Mouse (Mus musculus): ENCODE measurements around the gene Tagln3. TPM values are rescaled to one million over a fixed set of nuclear protein-coding genes. Genes with fewer than 3 reads are reported as not detected.

The Tagln3 gene
- polyA plus RNA-seq, 1 experiment from 2014 or later: 334 TPM

DNA sequence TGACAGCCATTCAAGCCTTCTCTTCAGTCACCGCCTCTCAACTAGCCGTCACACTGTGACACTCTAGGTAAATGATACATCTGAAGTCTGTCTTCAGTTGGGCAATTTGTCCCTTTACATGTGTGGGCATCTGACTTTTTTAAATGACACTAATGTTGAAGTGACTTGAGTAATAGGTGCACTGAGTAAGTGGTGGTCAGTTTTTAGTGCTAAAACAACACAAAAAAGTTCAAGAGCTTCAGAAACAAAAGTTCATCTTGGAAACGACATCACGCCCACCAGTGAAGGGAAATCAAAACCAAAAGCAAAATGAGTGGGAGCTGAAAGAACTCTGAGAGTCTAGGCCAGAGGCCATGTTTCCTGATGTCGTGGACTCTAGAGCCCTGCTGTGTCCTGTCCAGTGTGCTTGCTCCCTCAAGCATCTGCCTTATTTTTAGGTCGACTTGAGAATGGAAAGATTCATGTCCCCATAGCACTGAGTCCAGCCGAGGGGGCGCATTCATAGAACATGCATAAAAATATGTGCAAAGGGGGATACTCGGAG lies 34.4 kb upstream of the Tagln3 start:
- ATAC-seq (ENCODE audit: low FRiP score) (no peak), DNase-seq (ENCODE audit: low spot score, missing footprints) (peak; percentile 51)
- Histone ChIP-seq H3K9me3 (ENCODE audit: control insufficient read depth, low read length) (no peaks in the 10 kb centered on the region), H3K4me1 (ENCODE audit: control insufficient read depth, insufficient read depth, low read length) (no peaks in the 10 kb centered on the region), H3K4me3 (ENCODE audit: low read depth, low read length) (no peak overlapping the region), H3K9ac (ENCODE audit: low read length) (no peak overlapping the region), H3K36me3 (ENCODE audit: control insufficient read depth, insufficient read depth, low read length) (no peaks in the 10 kb centered on the region), H3K27me3 (ENCODE audit: control insufficient read depth, insufficient read depth, low read length) (no peaks in the 10 kb centered on the region), H3K4me2 (no peak overlapping the region), H3K27ac (ENCODE audit: low read depth, low read length) (no peak overlapping the region)
- WGBS: 88% methylated on average over 9 of the region's 9 CpGs

DNA sequence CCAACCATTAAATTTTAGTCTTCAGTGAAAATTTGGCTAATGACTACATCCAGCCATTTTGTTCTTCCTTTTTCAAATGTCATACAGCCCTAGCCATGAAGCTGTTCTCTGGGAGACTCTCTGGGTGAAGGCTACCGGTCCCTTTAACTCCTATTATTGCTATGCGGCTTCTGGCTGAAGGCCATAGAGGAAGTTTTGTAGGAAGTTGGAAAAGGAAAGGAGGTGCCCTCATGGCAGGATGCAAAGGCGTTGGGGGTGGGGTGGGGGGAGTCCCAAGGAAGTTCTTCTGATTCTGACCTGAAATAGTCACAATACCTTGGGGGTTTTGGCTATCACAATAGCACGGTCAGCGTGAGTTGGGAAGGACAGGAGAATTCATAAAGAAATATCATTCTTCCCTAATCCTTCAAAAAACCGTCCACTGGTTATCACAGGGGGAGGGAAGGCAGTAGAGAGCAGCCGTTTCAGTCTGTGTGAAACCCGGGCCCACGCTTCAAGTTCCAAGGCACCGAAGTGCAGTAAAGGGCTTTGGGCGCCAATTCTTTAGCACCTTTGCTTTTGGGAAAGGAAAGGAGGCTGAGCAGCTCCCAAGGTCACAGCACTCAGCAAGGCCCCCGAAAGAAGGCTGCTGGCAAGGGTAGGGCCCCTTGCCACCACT lies 33.1 kb upstream of the Tagln3 start:
- DNase-seq (ENCODE audit: low spot score, missing footprints): peak; percentile 75
- Histone ChIP-seq H3K27me3 (ENCODE audit: control insufficient read depth, insufficient read depth, low read length) (no peaks in the 10 kb centered on the region), H3K9ac (ENCODE audit: low read length) (no peak overlapping the region), H3K4me1 (ENCODE audit: control insufficient read depth, insufficient read depth, low read length) (no peaks in the 10 kb centered on the region), H3K9me3 (ENCODE audit: control insufficient read depth, low read length) (no peaks in the 10 kb centered on the region), H3K4me3 (ENCODE audit: low read depth, low read length) (no peak overlapping the region), H3K27ac (ENCODE audit: low read depth, low read length) (no peak overlapping the region), H3K36me3 (ENCODE audit: control insufficient read depth, insufficient read depth, low read length) (no peaks in the 10 kb centered on the region), H3K4me2 (no peak overlapping the region)
- peak; percentile 30; the same call in 1 of the 2 replicates for ATAC-seq (ENCODE audit: low FRiP score)
- WGBS: 91% methylated on average over 12 of the region's 12 CpGs

DNA sequence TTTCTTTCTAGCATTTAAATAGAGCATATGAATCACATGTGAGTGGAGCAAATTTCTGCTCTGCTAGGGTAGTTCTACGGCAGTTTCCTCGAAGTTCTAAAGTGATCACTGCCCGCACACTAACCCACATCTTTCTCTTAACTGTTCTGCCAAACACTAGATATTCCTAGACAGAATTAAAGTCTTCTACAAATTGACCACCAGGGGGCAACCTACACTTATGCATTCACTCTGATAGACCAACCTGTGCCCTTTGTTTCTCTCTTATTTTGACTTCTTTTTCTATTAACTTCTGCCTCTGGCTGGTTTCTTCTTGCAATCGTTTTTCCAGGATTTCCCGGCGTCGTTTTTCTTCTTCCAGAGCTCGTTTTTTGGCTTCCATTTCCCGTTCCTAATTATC lies 32.4 kb upstream of the Tagln3 start:
- peak; percentile 87 for DNase-seq (ENCODE audit: low spot score, missing footprints)
- no peaks in the 10 kb centered on the region for H3K9me3 ChIP-seq (ENCODE audit: control insufficient read depth, low read length)

DNA sequence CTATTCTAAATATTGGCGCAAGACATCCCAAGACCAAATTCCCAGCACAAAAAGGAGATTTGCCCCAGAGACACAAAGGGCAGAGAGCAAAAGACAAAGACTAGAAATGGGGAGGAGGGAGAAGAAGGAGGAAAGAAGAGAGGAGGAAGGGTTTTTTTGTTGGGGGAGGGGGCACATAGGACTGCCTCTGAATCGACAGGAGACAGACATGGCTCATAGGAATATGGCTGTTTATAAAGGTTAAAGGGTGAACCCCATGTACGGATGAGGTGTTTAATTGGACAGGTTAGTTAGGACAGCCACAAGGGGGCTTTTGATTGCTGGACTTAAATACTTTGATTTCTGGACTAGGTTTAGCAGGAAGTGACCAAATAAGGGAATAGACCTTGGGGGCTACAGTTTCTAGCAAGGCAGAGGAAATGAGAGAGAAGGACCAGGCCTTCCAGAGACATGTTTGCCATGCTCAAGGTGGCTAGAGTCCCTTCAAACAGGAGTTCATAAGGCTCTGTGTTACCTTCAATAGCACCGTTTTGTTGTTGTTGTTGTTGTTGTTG lies 19.3 kb upstream of the Tagln3 start:
- DNase-seq (ENCODE audit: low spot score, missing footprints): no peak
- Histone ChIP-seq H3K4me3 (ENCODE audit: low read depth, low read length) (no peak overlapping the region), H3K4me2 (no peak overlapping the region; the same call in 1 of the 2 replicates), H3K36me3 (ENCODE audit: control insufficient read depth, insufficient read depth, low read length) (no peaks in the 10 kb centered on the region), H3K27ac (ENCODE audit: low read depth, low read length) (peak overlapping the region; percentile 69), H3K27me3 (ENCODE audit: control insufficient read depth, insufficient read depth, low read length) (no peaks in the 10 kb centered on the region), H3K4me1 (ENCODE audit: control insufficient read depth, insufficient read depth, low read length) (peaks cover 10% of the 10 kb centered on the region; the same call in 1 of the 2 replicates), H3K9me3 (ENCODE audit: control insufficient read depth, low read length) (no peaks in the 10 kb centered on the region), H3K9ac (ENCODE audit: low read length) (no peak overlapping the region)
- ATAC-seq (ENCODE audit: low FRiP score): peak; percentile 14; the same call in 1 of the 2 replicates
- WGBS: 68% methylated on average over 4 of the region's 4 CpGs

More for the DNA sequence above, 32.4 kb upstream of the Tagln3 start:
- no peak overlapping the region for H3K9ac ChIP-seq (ENCODE audit: low read length)
- no peaks in the 10 kb centered on the region for H3K27me3 ChIP-seq (ENCODE audit: control insufficient read depth, insufficient read depth, low read length)
- H3K36me3 ChIP-seq (ENCODE audit: control insufficient read depth, insufficient read depth, low read length): no peaks in the 10 kb centered on the region
- H3K27ac ChIP-seq (ENCODE audit: low read depth, low read length): no peak overlapping the region
- H3K4me2 ChIP-seq: no peak overlapping the region
- H3K4me3 ChIP-seq (ENCODE audit: low read depth, low read length): no peak overlapping the region
- ATAC-seq (ENCODE audit: low FRiP score): peak; percentile 78
- H3K4me1 ChIP-seq (ENCODE audit: control insufficient read depth, insufficient read depth, low read length): no peaks in the 10 kb centered on the region
- WGBS: 48% methylated on average over 9 of the region's 9 CpGs

DNA sequence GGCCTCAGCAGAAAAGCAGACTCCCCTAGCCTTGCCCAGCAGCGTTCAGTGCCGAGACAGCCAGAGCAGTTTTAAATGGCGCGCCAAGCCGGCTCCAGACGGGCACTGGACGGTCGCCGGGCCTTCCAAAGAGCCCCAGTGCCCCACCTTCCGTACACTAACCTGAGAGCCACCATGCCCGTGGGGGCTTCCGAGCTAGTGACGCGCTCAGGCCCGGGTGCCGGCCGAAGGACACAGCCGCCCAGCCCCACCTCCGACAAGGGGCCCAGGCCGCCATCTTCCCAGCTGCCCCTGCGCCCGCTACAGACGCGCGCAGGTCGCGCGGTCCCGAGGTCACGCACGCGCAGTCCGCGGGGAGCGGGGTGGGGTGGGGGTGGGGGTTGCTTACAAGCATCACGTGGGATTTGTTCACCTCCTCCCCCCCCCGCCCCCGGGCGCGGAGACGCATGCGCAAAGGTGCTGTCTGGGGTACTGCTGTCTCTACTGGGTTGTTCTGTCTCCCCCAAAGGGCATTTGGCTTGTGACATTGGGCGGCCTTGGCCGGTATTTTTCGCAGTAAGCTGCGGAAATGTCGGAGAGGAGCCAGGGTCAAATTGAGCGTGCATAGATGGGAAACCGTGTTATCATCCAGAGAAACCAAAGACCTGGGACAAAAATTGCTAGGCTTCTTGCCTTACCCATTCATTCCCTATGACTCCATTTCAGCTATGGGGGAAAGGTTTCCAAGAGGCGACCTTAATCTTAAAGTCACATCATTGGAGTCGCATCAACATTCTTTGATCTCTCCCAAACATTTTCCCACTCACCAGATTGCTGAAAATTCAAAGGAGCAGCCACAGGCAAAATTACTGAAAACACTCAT lies 18.4 kb upstream of the Tagln3 start, which contains the start of gene Abhd10:
Gene Abhd10, minus strand, starts transcription at position 341 of the 862 bp plus-strand sequence.
- H3K9ac ChIP-seq (ENCODE audit: low read length): peak within 1 kb of the TSS; percentile 97

DNA sequence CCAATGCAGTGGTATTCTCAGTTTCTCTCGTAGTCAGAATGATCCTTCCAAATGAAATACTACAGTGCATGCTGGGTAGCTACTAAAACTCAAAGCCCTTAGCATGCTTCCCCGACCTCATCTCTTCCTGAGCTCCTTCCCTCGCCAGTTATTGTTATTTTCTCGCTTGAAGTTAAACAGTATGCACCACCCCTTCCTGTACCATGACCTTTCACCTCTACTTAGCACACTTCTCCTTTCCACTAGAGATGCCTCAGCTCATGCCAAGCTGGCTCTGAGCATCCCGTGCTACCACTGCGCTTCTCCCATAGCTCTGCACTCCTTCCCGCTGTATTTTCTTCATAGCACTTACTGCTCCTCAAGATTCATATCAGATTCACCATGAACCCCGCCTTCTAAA lies 13.5 kb upstream of the Tagln3 start:
- WGBS: 91% methylated on average over 8 of the region's 8 CpGs
- Histone ChIP-seq H3K4me2 (no peak overlapping the region), H3K27me3 (ENCODE audit: control insufficient read depth, insufficient read depth, low read length) (no peaks in the 10 kb centered on the region), H3K4me3 (ENCODE audit: low read depth, low read length) (no peak overlapping the region), H3K9ac (ENCODE audit: low read length) (no peak overlapping the region), H3K36me3 (ENCODE audit: control insufficient read depth, insufficient read depth, low read length) (peaks cover 11% of the 10 kb centered on the region; the same call in 1 of the 2 replicates), H3K4me1 (ENCODE audit: control insufficient read depth, insufficient read depth, low read length) (peaks cover 7% of the 10 kb centered on the region; the same call in 1 of the 2 replicates), H3K9me3 (ENCODE audit: control insufficient read depth, low read length) (no peaks in the 10 kb centered on the region), H3K27ac (ENCODE audit: low read depth, low read length) (no peak overlapping the region)
- no peak for ATAC-seq (ENCODE audit: low FRiP score)
- DNase-seq (ENCODE audit: low spot score, missing footprints): no peak

More for the DNA sequence above, 18.4 kb upstream of the Tagln3 start, which contains the start of gene Abhd10:
- H3K4me3 ChIP-seq (ENCODE audit: low read depth, low read length): peak within 1 kb of the TSS; percentile 68
- H3K27ac ChIP-seq (ENCODE audit: low read depth, low read length): peak within 1 kb of the TSS; percentile 69
- peak within 1 kb of the TSS; percentile 54 for H3K4me2 ChIP-seq
- H3K27me3 ChIP-seq (ENCODE audit: control insufficient read depth, insufficient read depth, low read length): no peaks in the 10 kb centered on the region
- ATAC-seq (ENCODE audit: low FRiP score) (peak; percentile 98), DNase-seq (ENCODE audit: low spot score, missing footprints) (peak; percentile 100)
- H3K9me3 ChIP-seq (ENCODE audit: control insufficient read depth, low read length): no peaks in the 10 kb centered on the region
- H3K36me3 ChIP-seq (ENCODE audit: control insufficient read depth, insufficient read depth, low read length): no peaks in the 10 kb centered on the region
- peaks cover 10% of the 10 kb centered on the region; the same call in 1 of the 2 replicates for H3K4me1 ChIP-seq (ENCODE audit: control insufficient read depth, insufficient read depth, low read length)
- WGBS: under 1% methylated on average over 51 of the region's 51 CpGs

DNA sequence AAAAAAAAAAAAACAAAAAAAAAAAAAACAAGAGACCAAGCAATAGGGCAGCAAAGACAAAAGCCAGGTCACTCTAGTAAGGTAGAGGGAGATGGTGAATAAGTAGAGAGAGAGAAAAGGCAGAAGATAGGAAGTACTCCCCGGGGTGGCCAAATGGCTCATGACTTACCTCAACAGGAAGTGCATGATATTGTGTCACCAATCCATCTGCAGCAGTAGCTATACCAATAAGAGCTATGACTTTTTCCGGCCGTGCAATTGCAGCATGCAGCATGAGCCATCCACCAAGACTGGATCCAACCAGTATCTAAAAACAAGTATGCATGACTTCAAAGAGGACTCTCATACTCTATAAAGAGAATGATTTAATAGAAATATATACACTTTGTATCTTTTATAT lies 12.3 kb upstream of the Tagln3 start:
- H3K4me1 ChIP-seq (ENCODE audit: control insufficient read depth, insufficient read depth, low read length): peaks cover 7% of the 10 kb centered on the region; the same call in 1 of the 2 replicates
- H3K27ac ChIP-seq (ENCODE audit: low read depth, low read length): no peak overlapping the region
- no peaks in the 10 kb centered on the region for H3K9me3 ChIP-seq (ENCODE audit: control insufficient read depth, low read length)
- DNase-seq (ENCODE audit: low spot score, missing footprints) (no peak), ATAC-seq (ENCODE audit: low FRiP score) (no peak)
- H3K36me3 ChIP-seq (ENCODE audit: control insufficient read depth, insufficient read depth, low read length): peaks cover 11% of the 10 kb centered on the region; the same call in 1 of the 2 replicates
- 98% methylated on average over 3 of the region's 3 CpGs for WGBS
- H3K4me2 ChIP-seq: no peak overlapping the region
- H3K9ac ChIP-seq (ENCODE audit: low read length): no peak overlapping the region
- H3K27me3 ChIP-seq (ENCODE audit: control insufficient read depth, insufficient read depth, low read length): no peaks in the 10 kb centered on the region
- H3K4me3 ChIP-seq (ENCODE audit: low read depth, low read length): no peak overlapping the region

DNA sequence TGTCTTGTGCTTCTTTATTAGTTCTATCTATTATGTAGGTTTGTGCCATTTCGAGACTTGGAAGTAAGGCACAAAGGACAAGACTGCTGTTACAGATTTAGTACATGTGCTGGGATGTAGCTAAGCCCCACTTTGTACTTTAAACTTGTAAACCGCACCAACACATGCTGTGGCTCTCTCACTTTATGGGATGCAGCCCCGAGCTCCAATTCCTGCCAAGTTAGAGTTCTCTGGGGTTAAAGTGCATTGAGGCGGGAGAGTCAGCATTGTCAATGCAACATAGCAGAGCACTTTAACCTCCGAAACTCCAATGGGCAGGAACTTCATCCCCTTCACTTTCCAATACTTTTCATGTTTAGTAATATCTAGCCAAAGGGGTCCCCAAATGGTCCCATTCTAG lies 4.8 kb upstream of the Tagln3 start:
- 84% methylated on average over 5 of the region's 5 CpGs for WGBS
- no peaks in the 10 kb centered on the region; the same call in 1 of the 2 replicates for H3K36me3 ChIP-seq (ENCODE audit: control insufficient read depth, insufficient read depth, low read length)

More for the DNA sequence above, 4.8 kb upstream of the Tagln3 start:
- Histone ChIP-seq H3K4me1 (ENCODE audit: control insufficient read depth, insufficient read depth, low read length) (peaks cover 5% of the 10 kb centered on the region), H3K9ac (ENCODE audit: low read length) (no peak overlapping the region), H3K4me3 (ENCODE audit: low read depth, low read length) (no peak overlapping the region), H3K27me3 (ENCODE audit: control insufficient read depth, insufficient read depth, low read length) (no peaks in the 10 kb centered on the region), H3K4me2 (no peak overlapping the region), H3K9me3 (ENCODE audit: control insufficient read depth, low read length) (no peaks in the 10 kb centered on the region), H3K27ac (ENCODE audit: low read depth, low read length) (no peak overlapping the region)
- ATAC-seq (ENCODE audit: low FRiP score) (no peak), DNase-seq (ENCODE audit: low spot score, missing footprints) (no peak)

All from midbrain, embryonic 11.5 days (tissue).